Mouse (Mus musculus): ENCODE data around the gene Acp6.

DNA sequence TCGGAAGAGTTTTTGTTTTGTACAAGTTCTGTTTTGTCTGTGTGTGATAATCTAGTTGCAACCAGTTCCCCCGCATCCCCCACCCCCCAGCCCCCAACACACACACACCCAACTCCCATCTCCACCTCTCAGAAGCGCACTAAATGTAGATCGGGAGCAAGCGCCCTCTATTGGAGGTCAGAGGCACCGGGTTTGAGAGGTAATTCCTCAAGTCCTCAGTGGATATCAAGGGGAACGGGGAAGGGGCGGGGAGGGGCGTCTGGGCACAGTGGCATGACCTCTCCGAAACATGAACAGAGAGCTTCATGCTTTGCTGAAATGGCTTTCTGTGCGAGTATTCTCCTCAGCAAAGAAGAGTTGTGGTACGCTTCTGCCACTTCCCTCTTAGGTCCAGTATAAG is 40.3 kb upstream of the Acp6 start:
- TF ChIP-seq TCF12 (IDR thresholded peaks at IDR 0.05; ENCODE audit: insufficient read depth, poor library complexity, severe bottlenecking) (no peak), MYOD1 (IDR thresholded peaks at IDR 0.05; ENCODE audit: control insufficient read depth in 1 of 3, insufficient read length in 2 of 3, low read depth in 2 of 3) (no peak), POLR2A (IDR thresholded peaks at IDR 0.05; ENCODE audit: insufficient read length, low read depth) (no peak), CEBPB (IDR thresholded peaks at IDR 0.05; ENCODE audit: insufficient read depth, poor library complexity, severe bottlenecking) (no peak), E2F4 (IDR thresholded peaks at IDR 0.05; ENCODE audit: insufficient read depth) (no peak), MAX (IDR thresholded peaks at IDR 0.05; ENCODE audit: low read depth) (no peak), USF1 (IDR thresholded peaks at IDR 0.05; ENCODE audit: low read depth) (no peak), POLR2AphosphoS2 (IDR thresholded peaks at IDR 0.05; ENCODE audit: insufficient read length, low read depth) (no peak), MYOG (IDR thresholded peaks at IDR 0.05; ENCODE audit: control insufficient read depth in 1 of 3, insufficient read depth in 1 of 3, insufficient read length in 2 of 3, low read depth in 2 of 3) (no peak), SRF (IDR thresholded peaks at IDR 0.05; ENCODE audit: control insufficient read depth, insufficient read length, low read depth) (no peak), REST (IDR thresholded peaks at IDR 0.05; ENCODE audit: insufficient read depth, insufficient read length) (no peak), TCF3 (IDR thresholded peaks at IDR 0.05; ENCODE audit: insufficient read length, low read depth) (no peak)

All from myocyte (in vitro differentiated cells).